Mouse (Mus musculus) gastrocnemius, postnatal 14 days (tissue): Measurements from ENCODE around the gene Pxdn. TPM values are rescaled to one million over a fixed set of nuclear protein-coding genes. Genes with fewer than 3 reads are reported as not detected.

Source experiments
- DNase-seq: peaks from one replicate; pipeline ENCODE4 v3.0.0; 2021; ENCODE audit warnings: mixed read lengths
- intact Hi-C: fragments of 180-260 bp; cut with DNase I; formaldehyde crosslinking; loops from one replicate; pipeline ENCODE4 v1.15.1; 2025; ENCODE audit warnings: low total_unique reads
- total RNA-seq, 2 experiments: library from RNA; stranded (reverse); gene quantifications; 2 replicates each; pipeline ENCODE4 v1.2.3; 2021

Gene Pxdn
- total RNA-seq, 2 experiments from 2014 or later, result 63.6 to 66.6 TPM

- DNase-seq, result no peak
- intact Hi-C loops, result loop anchor here (5.0 to 10.0 kb wide), 3 partner anchors 70 to 517 kb away; no protein-coding TSS in a partner anchor
Measured at GRCm38 (mm10) chr12:30054761-30055540, 117.5 kb downstream of the Pxdn start.

- intact Hi-C loops, result loop anchor here (10.0 kb wide), 1 partner anchor 67 kb away; no protein-coding TSS in a partner anchor
- DNase-seq, result no peak
Measured at GRCm38 (mm10) chr12:30058044-30058443, 120.6 kb downstream of the Pxdn start.

GRCm38 (mm10) chr12:30061503-30062117 lies 124.2 kb downstream of the Pxdn start:
- intact Hi-C loops, result no loop called here
- DNase-seq, result no peak

- no peak for DNase-seq
Measured at GRCm38 (mm10) chr12:30062118-30062505, 124.7 kb downstream of the Pxdn start.

More at GRCm38 (mm10) chr12:30062118-30062505, 124.7 kb downstream of the Pxdn start:
- intact Hi-C loops, result no loop called here

Other genes with a start within 250 kb of the Pxdn start
- gene Tpo, start 195.0 kb downstream of the Pxdn start, total RNA-seq, result not detected